In the genomic region with DNA sequence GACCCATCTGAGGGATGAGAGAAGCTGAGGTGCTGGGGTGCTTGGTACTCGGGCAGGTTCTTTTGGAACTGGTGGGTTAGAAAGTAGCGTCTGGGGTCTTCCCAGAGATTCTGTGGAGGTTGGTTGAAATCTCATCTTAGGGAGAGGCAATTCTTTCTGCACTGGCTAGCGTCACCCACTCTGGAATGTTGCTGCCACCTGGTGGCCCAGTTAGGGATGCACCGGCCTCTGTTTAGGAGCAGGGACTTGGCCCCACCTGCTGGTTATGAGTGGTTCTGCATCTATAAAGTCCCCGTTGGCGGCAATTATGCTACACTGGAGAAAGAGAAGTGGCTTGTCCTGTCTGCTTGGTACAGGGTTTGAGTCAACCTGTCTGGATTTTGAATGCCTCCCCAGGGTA, we compare ENCODE assay signal across 8 mouse cellular contexts. TPM values are rescaled to one million over a fixed set of nuclear protein-coding genes. Genes with fewer than 3 reads are reported as not detected.
DNase-seq lines count a peak whose midpoint lies in the region; ATAC-seq and TF ChIP-seq lines count a peak whose summit lies in the region.

No protein-coding gene starts in this region.

- in situ Hi-C loops in CH12.LX (cut with MboI; ENCODE audit: low pct_ligation_motif_present, low pct_unique_long_range_greater_than_20kb, low sequenced_read_pairs) = loop anchor here (5.0 to 25.0 kb wide), 4 partner anchors 55 to 410 kb away; partner anchors contain the start of gene Gm6096

- no peaks in the 10 kb centered on the region for H3K4me1 ChIP-seq in CH12.LX (ENCODE audit: control insufficient read depth in 1 of 2, insufficient read depth in 2 of 2)
- H3K4me1 ChIP-seq in forebrain, embryonic 13.5 days = peaks cover 11% of the 10 kb centered on the region
- H3K4me1 ChIP-seq in liver, postnatal 0 days (ENCODE audit: insufficient read depth) = no peaks in the 10 kb centered on the region
- no peaks in the 10 kb centered on the region for H3K4me1 ChIP-seq in neural tube, embryonic 14.5 days (ENCODE audit: control insufficient read depth, insufficient read depth, low read length)

- DNase-seq in CH12.LX (ENCODE audit: extremely low read depth) = peak; percentile 85
- DNase-seq in c-Kit-positive CD71-negative TER-119-negative erythroid progenitor cells, embryonic 14.5 days (ENCODE audit: low read depth) = peak; percentile 73
- peak; percentile 94 for DNase-seq in heart, postnatal 4 days
- peak; percentile 94 for DNase-seq in layer of hippocampus, adult 11-12 months (ENCODE audit: low spot score)
- peak; percentile 87 for DNase-seq in liver, postnatal 0 days
- peak; percentile 43 for DNase-seq in telencephalon, adult 2 months (ENCODE audit: low read depth, low spot score)

- ATAC-seq in forebrain, embryonic 13.5 days = peak; percentile 84
- ATAC-seq in liver, postnatal 0 days = peak; percentile 75
- peak; percentile 65; the same call in 1 of the 2 replicates for ATAC-seq in neural tube, embryonic 14.5 days (ENCODE audit: low read depth)

- no peaks in the 10 kb centered on the region for H3K79me2 ChIP-seq in CH12.LX (replicated peaks; ENCODE audit: control insufficient read depth, extremely low read depth, insufficient read depth, poor library complexity, severe bottlenecking)

- H3K9ac ChIP-seq in CH12.LX (ENCODE audit: insufficient read depth, low read depth) = no peak overlapping the region
- H3K9ac ChIP-seq in forebrain, embryonic 13.5 days = no peak overlapping the region
- no peak overlapping the region for H3K9ac ChIP-seq in liver, postnatal 0 days (replicated peaks)
- H3K9ac ChIP-seq in neural tube, embryonic 14.5 days (replicated peaks; ENCODE audit: low read depth, low read length) = no peak overlapping the region

- peaks cover 10% of the 10 kb centered on the region for H3K27me3 ChIP-seq in CH12.LX (replicated peaks)
- peaks cover 36% of the 10 kb centered on the region for H3K27me3 ChIP-seq in forebrain, embryonic 13.5 days
- H3K27me3 ChIP-seq in liver, postnatal 0 days (ENCODE audit: insufficient read depth, low read length) = peaks cover 21% of the 10 kb centered on the region
- peaks cover 17% of the 10 kb centered on the region for H3K27me3 ChIP-seq in neural tube, embryonic 14.5 days (ENCODE audit: control insufficient read depth, insufficient read depth, low read length)

- no peak overlapping the region for H3K27ac ChIP-seq in CH12.LX (ENCODE audit: insufficient read depth, low read depth)
- H3K27ac ChIP-seq in forebrain, embryonic 13.5 days = no peak overlapping the region
- H3K27ac ChIP-seq in liver, postnatal 0 days (ENCODE audit: low read depth) = no peak overlapping the region
- no peak overlapping the region for H3K27ac ChIP-seq in neural tube, embryonic 14.5 days (ENCODE audit: low read depth, low read length)

- no peaks in the 10 kb centered on the region for H3K9me3 ChIP-seq in CH12.LX (replicated peaks; ENCODE audit: low read length)
- no peaks in the 10 kb centered on the region for H3K9me3 ChIP-seq in forebrain, embryonic 13.5 days (replicated peaks)
- no peaks in the 10 kb centered on the region for H3K9me3 ChIP-seq in liver, postnatal 0 days (ENCODE audit: low read length)
- no peaks in the 10 kb centered on the region for H3K9me3 ChIP-seq in neural tube, embryonic 14.5 days (ENCODE audit: control insufficient read depth, low read length)

- WGBS in forebrain, embryonic 13.5 days = under 1% methylated on average over 6 of the region's 6 CpGs
- WGBS in liver, postnatal 0 days (ENCODE audit: insufficient replicate concordance) = 2% methylated on average over 6 of the region's 6 CpGs
- 0% methylated on average over 6 of the region's 6 CpGs for WGBS in neural tube, embryonic 14.5 days

- dilution Hi-C loops in CH12.LX (cut with MboI; ENCODE audit: extremely low pct_ligation_motif_present, extremely low pct_unique_long_range_greater_than_20kb, low sequenced_read_pairs) = no loop called here

- peak; percentile 93 to 100 for TF ChIP-seq CTCF in CH12.LX (conservative IDR thresholded peaks at IDR 0.05 in 1 of 2, IDR thresholded peaks at IDR 0.05 in 1 of 2; ENCODE audit: low read depth in 2 of 2, low read length in 2 of 2)
- peak; percentile 100 for TF ChIP-seq CTCF in liver, postnatal 0 days (IDR thresholded peaks at IDR 0.05; ENCODE audit: low read depth)

- TF ChIP-seq POLR2A in CH12.LX (IDR thresholded peaks at IDR 0.05; ENCODE audit: low read depth, low read length) = no peak

- H3K36me3 ChIP-seq in CH12.LX (replicated peaks in 1 of 2; ENCODE audit: control insufficient read depth in 1 of 2, insufficient read depth in 1 of 2, low read length in 1 of 2) = no peaks in the 10 kb centered on the region
- no peaks in the 10 kb centered on the region for H3K36me3 ChIP-seq in forebrain, embryonic 13.5 days (ENCODE audit: poor library complexity, severe bottlenecking)
- no peaks in the 10 kb centered on the region for H3K36me3 ChIP-seq in liver, postnatal 0 days (replicated peaks; ENCODE audit: insufficient read depth, low read length)
- no peaks in the 10 kb centered on the region for H3K36me3 ChIP-seq in neural tube, embryonic 14.5 days (ENCODE audit: control insufficient read depth, insufficient read depth, low read length)

- no peak for TF ChIP-seq EP300 in CH12.LX (IDR thresholded peaks at IDR 0.05; ENCODE audit: low read length)
- no peak for TF ChIP-seq EP300 in liver, postnatal 0 days (IDR thresholded peaks at IDR 0.05; ENCODE audit: low read depth)

- peak; percentile 100 for TF ChIP-seq RAD21 in CH12.LX (IDR thresholded peaks at IDR 0.05; ENCODE audit: low read depth, low read length)

- no peak overlapping the region for H3K4me3 ChIP-seq in CH12.LX (replicated peaks in 1 of 3; ENCODE audit: low read depth in 2 of 3, low read length in 2 of 3, poor library complexity in 1 of 3)
- H3K4me3 ChIP-seq in forebrain, embryonic 13.5 days = no peak overlapping the region
- no peak overlapping the region for H3K4me3 ChIP-seq in liver, postnatal 0 days (ENCODE audit: low read depth, low read length)
- H3K4me3 ChIP-seq in neural tube, embryonic 14.5 days (ENCODE audit: low read depth, low read length) = no peak overlapping the region

- H3K4me2 ChIP-seq in CH12.LX (ENCODE audit: insufficient read depth, low read depth, poor library complexity, severe bottlenecking) = no peak overlapping the region
- H3K4me2 ChIP-seq in forebrain, embryonic 13.5 days = no peak overlapping the region
- H3K4me2 ChIP-seq in liver, postnatal 0 days (ENCODE audit: low read depth, low read length) = no peak overlapping the region
- no peak overlapping the region for H3K4me2 ChIP-seq in neural tube, embryonic 14.5 days (ENCODE audit: low read depth, low read length)

TF ChIP-seq in CH12.LX, 34 proteins besides CTCF, POLR2A, EP300 and RAD21:
- TF ChIP-seq SIN3A (IDR thresholded peaks at IDR 0.05; ENCODE audit: low read length) (0 out of 2 replicates have a peak, but pooled peaks have one; percentile 49), MXI1 (IDR thresholded peaks at IDR 0.05; ENCODE audit: low read depth, low read length) (no peak), TBP (conservative IDR thresholded peaks at IDR 0.05; ENCODE audit: low read depth, low read length) (no peak), E2F4 (IDR thresholded peaks at IDR 0.05; ENCODE audit: insufficient replicate concordance, low read depth, low read length) (0 out of 2 replicates have a peak, but pooled peaks have one; percentile 31), MAX (IDR thresholded peaks at IDR 0.05; ENCODE audit: low read length) (no peak), ZNF384 (IDR thresholded peaks at IDR 0.05; ENCODE audit: low read depth, low read length) (0 out of 2 replicates have a peak, but pooled peaks have one; percentile 15), NELFE (IDR thresholded peaks at IDR 0.05; ENCODE audit: low read depth, low read length) (peak; percentile 96), IRF4 (IDR thresholded peaks at IDR 0.05; ENCODE audit: low read depth, low read length) (peak; percentile 64), TCF12 (IDR thresholded peaks at IDR 0.05; ENCODE audit: low read depth, low read length) (peak; percentile 50; the same call in 1 of the 2 replicates), NRF1 (IDR thresholded peaks at IDR 0.05; ENCODE audit: low read depth, low read length) (peak; percentile 52), HCFC1 (IDR thresholded peaks at IDR 0.05; ENCODE audit: low read depth, low read length) (no peak), SMC3 (IDR thresholded peaks at IDR 0.05; ENCODE audit: low read depth, low read length) (peak; percentile 100), MEF2A (IDR thresholded peaks at IDR 0.05; ENCODE audit: borderline replicate concordance, low read depth, low read length) (peak; percentile 69; the same call in 1 of the 2 replicates), ZC3H11A (IDR thresholded peaks at IDR 0.05; ENCODE audit: low read depth, low read length) (peak; percentile 100), ELF1 (IDR thresholded peaks at IDR 0.05; ENCODE audit: low read depth, low read length) (peak; percentile 21; the same call in 1 of the 2 replicates), BHLHE40 (IDR thresholded peaks at IDR 0.05; ENCODE audit: low read depth, low read length) (0 out of 2 replicates have a peak, but pooled peaks have one; percentile 13)

RNA-seq across cellular contexts. Expression of gene Kctd15, which starts 15.4 kb away (rescaled TPM):
- total RNA-seq in CH12.LX (2012; rRNA removed) = 16.4 and 21.6 TPM in 2 replicates
- 20.4 and 24.0 TPM in 2 replicates for total RNA-seq in CH12.LX (2014; rRNA removed)
- 34.9 and 39.0 TPM in 2 replicates for polyA plus RNA-seq in CH12.LX (2012; ENCODE audit: insufficient read length, low read depth)
- 28.9 and 35.8 TPM in 2 replicates for polyA plus RNA-seq in forebrain, embryonic 13.5 days (2015; fragmentation: Nextera tagmentation; extraction: Ambion mirVana)
- 1 to 10 TPM; 3.4 to 5.1 TPM for total RNA-seq in heart, postnatal 4 days (2021)
- 0.47 and 0.63 TPM in 2 replicates for polyA plus RNA-seq in liver, postnatal 0 days (2015; fragmentation: Nextera tagmentation; extraction: Ambion mirVana)
- polyA plus RNA-seq in neural tube, embryonic 14.5 days (2014; fragmentation: Nextera tagmentation; extraction: Ambion mirVana) = 11.8 and 22.9 TPM in 2 replicates

Comparison
In these comparisons a context has a peak if more than half of its experiments do, and no peak if none do; other contexts are left out.
1. DNase-seq: peak in every context shown above with its lines; median percentile 94 in heart, postnatal 4 days; 94 in layer of hippocampus, adult 11-12 months; 87 in liver, postnatal 0 days; 85 in CH12.LX; 73 in c-Kit-positive CD71-negative TER-119-negative erythroid progenitor cells, embryonic 14.5 days; 43 in telencephalon, adult 2 months.